Mouse (Mus musculus) liver, adult 2 months (tissue): ENCODE results near the gene Ctu1. TPM values are rescaled to one million over a fixed set of nuclear protein-coding genes. Genes with fewer than 3 reads are reported as not detected.
"Not testable (repeated sequence)": the region's sequence is repeated elsewhere in the genome, so short reads cannot be mapped to it uniquely, and the experiment has no call there.

Experiments
- DNase-seq: peaks from one replicate; pipeline ENCODE4 v3.0.0-alpha.2; 2011; ENCODE audit warnings: low read depth, low spot score; ENCODE audit errors: extremely low read depth
- H3K27ac ChIP-seq: fragments of 200-500 bp; replicated peaks from 2 replicates; pipeline ENCODE4 v1.5.1; 2012; ENCODE audit warnings: low read depth, mild to moderate bottlenecking, control low read depth, inconsistent platforms, low read length; ENCODE audit not compliant: insufficient read depth
- H3K27me3 ChIP-seq: fragments of 200-500 bp; 2 replicates; pipeline ENCODE4 v1.6.1; 2012; ENCODE audit warnings: mild to moderate bottlenecking, moderate library complexity, low read length, inconsistent platforms; ENCODE audit not compliant: control insufficient read depth, insufficient read depth
- H3K36me3 ChIP-seq: fragments of 200-500 bp; 2 replicates; pipeline ENCODE4 v1.6.1; 2012; ENCODE audit warnings: low read length, inconsistent platforms; ENCODE audit not compliant: control insufficient read depth, insufficient read depth
- H3K4me1 ChIP-seq: fragments of 200-500 bp; 2 replicates; pipeline ENCODE4 v1.6.1; 2011; ENCODE audit warnings: low read length; ENCODE audit not compliant: control insufficient read depth, insufficient read depth
- H3K4me3 ChIP-seq: fragments of 200-500 bp; 2 replicates; pipeline ENCODE4 v1.5.1; 2011; ENCODE audit warnings: low read depth, mild to moderate bottlenecking, control low read depth, low read length, moderate library complexity; ENCODE audit not compliant: insufficient read depth
- H3K79me2 ChIP-seq: fragments of 200-500 bp; 2 replicates; pipeline ENCODE4 v1.6.1; 2012; ENCODE audit warnings: inconsistent platforms, mild to moderate bottlenecking, low read length, moderate library complexity; ENCODE audit not compliant: control insufficient read depth, insufficient read depth
- H3K9ac ChIP-seq: fragments of 200-500 bp; 2 replicates; pipeline ENCODE4 v1.6.1; 2012; ENCODE audit warnings: low read depth, mild to moderate bottlenecking, control low read depth, inconsistent platforms, low read length
- CTCF ChIP-seq: fragments of 200-500 bp; IDR thresholded peaks from 2 replicates; pipeline ENCODE4 v1.5.1; 2011; ENCODE audit warnings: low read depth, low read length, control low read depth
- POLR2A ChIP-seq: fragments of 200-500 bp; IDR thresholded peaks from 2 replicates; pipeline ENCODE4 v1.6.1; 2011; ENCODE audit warnings: low read length, control low read depth; ENCODE audit not compliant: insufficient read depth; ENCODE audit errors: extremely low read depth
- WGBS: fragments of 180-500 bp; shearing (Covaris S2); methylation state at CpG from one replicate; pipeline ENCODE4 v1.1.7; 2018; 5-methylcytosine and 5-hydroxymethylcytosine counted together
- polyA plus RNA-seq: library from polyadenylated mRNA; depleted of rRNA; stranded (reverse); fragments of >200 nt; gene quantifications from 2 replicates; pipeline ENCODE4 v1.2.3, GENCODE M21; 2012
- total RNA-seq: library from RNA; depleted of rRNA; stranded (reverse); fragments of >200 nt; gene quantifications from 2 replicates; pipeline ENCODE4 v1.2.3, GENCODE M21; 2014

Ctu1 gene
- total and polyA plus RNA-seq, 2 experiments, result 2.4 to 5.8 TPM

DNA sequence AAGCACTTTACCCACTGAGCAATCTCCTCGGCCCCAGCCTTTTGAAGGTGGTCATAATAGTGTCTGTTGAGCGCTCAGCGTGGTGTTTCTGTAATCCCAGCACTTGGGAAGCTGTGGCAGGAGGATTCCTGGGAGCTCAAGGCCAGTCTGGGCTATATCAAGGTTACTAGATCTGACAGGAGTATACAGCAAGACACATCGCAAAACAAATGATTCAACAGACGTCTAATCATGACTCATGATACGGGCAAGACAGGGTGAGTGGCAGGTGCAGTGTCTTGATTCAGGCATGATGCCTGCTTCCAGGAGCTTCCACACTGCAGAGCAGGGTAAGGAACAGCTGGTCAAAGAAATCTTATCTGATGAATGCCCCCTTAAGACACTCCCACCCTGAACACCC is 19.1 kb upstream of the Ctu1 start:
- Histone ChIP-seq H3K27me3 (no peaks in the 10 kb centered on the region), H3K27ac (no peak overlapping the region), H3K9ac (no peak overlapping the region), H3K36me3 (no peaks in the 10 kb centered on the region), H3K4me3 (no peak overlapping the region), H3K4me1 (no peaks in the 10 kb centered on the region), H3K79me2 (no peaks in the 10 kb centered on the region)
- no peak for DNase-seq
- TF ChIP-seq CTCF (no peak), POLR2A (no peak)
- WGBS, result 82% methylated on average over 6 of the region's 6 CpGs

DNA sequence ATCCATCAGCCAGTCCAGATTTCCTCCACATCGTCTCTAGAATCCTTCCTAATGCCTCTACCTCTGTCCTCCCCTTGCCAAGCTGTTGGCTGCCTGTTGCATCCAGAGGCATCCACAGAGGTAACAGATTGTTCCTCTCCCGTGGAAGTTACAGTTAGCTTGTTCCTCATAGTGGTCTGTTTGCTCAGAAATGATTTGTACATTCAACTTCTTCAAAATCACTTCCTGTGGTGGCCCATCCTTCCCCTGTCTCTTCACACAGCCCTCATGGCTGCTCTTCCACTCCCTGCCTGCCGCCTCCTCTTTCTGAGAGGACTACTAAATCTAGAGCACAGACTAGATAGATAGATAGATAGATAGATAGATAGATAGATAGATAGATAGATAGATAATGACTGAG is 17.3 kb upstream of the Ctu1 start:
- Histone ChIP-seq H3K27me3 (no peaks in the 10 kb centered on the region), H3K27ac (no peak overlapping the region), H3K79me2 (no peaks in the 10 kb centered on the region), H3K9ac (no peak overlapping the region), H3K4me3 (no peak overlapping the region), H3K4me1 (no peaks in the 10 kb centered on the region), H3K36me3 (no peaks in the 10 kb centered on the region)
- WGBS, result 66% methylated on average over 3 of the region's 3 CpGs
- TF ChIP-seq CTCF (no peak), POLR2A (no peak)
- DNase-seq, result peak; percentile 15

DNA sequence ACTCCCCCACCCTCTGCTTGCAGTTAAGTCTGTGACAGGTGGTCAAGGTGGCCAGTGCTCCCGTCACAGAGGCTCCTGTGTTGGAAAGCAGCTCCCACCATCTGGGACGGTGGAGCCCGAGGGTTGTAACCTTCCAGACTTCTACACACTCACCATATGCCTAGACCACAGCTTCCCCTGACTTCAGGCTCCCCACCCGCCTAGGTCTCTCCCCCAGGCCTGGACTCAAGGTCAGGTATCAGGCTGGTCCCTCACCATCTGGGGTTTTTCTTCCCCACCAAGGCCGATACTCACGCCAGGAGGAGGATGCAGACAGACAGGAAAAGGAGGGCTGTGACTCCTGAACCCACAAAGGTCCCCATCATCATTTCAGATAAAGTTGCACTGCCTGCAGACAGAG is 15.6 kb upstream of the Ctu1 start:
- no peaks in the 10 kb centered on the region for H3K4me1 ChIP-seq
- TF ChIP-seq POLR2A, result no peak
- no peak for TF ChIP-seq CTCF
- no peaks in the 10 kb centered on the region for H3K79me2 ChIP-seq
- H3K27ac ChIP-seq, result no peak overlapping the region
- no peaks in the 10 kb centered on the region for H3K27me3 ChIP-seq
- no peak overlapping the region for H3K4me3 ChIP-seq
- no peaks in the 10 kb centered on the region for H3K36me3 ChIP-seq
- H3K9ac ChIP-seq, result no peak overlapping the region
- WGBS, result 52% methylated on average over 6 of the region's 6 CpGs
- DNase-seq, result no peak

DNA sequence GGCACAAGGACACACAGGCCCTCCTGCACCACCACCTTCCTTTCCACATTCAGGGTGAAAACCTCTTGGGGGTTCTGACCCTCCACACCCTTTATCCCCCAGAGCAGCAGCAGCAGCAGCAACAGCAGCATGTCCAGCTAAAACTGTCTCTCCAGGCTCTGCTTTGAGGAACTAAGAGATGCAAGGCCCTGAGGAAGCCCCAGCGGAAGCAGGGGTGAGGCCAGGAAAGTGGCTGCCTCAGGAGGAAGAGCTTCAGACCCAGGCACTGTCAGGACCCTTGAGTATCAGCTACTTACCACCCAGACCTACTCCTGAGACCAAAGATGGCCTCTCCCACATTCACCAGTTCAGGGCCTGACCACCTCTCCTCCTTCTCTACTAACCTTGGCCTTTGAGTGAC is 11.8 kb upstream of the Ctu1 start, which contains the start of gene Siglece:
Siglece (minus strand) TSS at position 160 of the 400 bp plus-strand sequence.
- Histone ChIP-seq H3K9ac (no peak within 1 kb of the TSS; the same call in 1 of the 2 replicates), H3K4me3 (peak within 1 kb of the TSS; percentile 24), H3K27me3 (no peaks in the 10 kb centered on the region), H3K36me3 (no peaks in the 10 kb centered on the region), H3K79me2 (no peaks in the 10 kb centered on the region), H3K4me1 (no peaks in the 10 kb centered on the region), H3K27ac (peak within 1 kb of the TSS; percentile 23)
- DNase-seq, result peak; percentile 10
- TF ChIP-seq POLR2A, result no peak
- no peak for TF ChIP-seq CTCF
- WGBS, result 79% methylated on average over 1 of the region's 1 CpGs

DNA sequence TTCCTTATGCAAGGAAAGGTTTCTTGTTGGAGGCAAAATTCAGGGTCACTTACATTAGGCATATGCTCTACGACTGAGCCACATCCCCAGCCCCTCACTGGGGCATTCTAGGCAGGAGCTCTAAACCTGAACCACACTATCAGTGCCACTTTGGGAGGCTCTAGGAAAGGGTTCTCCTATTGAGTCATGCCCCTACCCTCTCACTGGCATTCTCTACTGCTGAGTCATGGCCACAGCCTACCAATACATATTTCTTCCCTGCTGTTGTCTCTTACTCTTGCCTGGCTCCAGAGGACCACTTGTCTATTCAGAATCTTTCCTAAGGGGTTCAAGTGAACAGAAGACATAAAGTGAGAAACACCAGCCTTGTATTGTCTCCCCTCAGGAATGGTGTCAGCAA is 9.0 kb upstream of the Ctu1 start:
- TF ChIP-seq CTCF (no peak), POLR2A (no peak)
- DNase-seq, result no peak
- Histone ChIP-seq H3K4me1 (no peaks in the 10 kb centered on the region), H3K27ac (no peak overlapping the region), H3K27me3 (no peaks in the 10 kb centered on the region), H3K9ac (no peak overlapping the region), H3K79me2 (no peaks in the 10 kb centered on the region), H3K36me3 (no peaks in the 10 kb centered on the region), H3K4me3 (no peak overlapping the region)
- WGBS, result 83% methylated on average over 1 of the region's 1 CpGs

DNA sequence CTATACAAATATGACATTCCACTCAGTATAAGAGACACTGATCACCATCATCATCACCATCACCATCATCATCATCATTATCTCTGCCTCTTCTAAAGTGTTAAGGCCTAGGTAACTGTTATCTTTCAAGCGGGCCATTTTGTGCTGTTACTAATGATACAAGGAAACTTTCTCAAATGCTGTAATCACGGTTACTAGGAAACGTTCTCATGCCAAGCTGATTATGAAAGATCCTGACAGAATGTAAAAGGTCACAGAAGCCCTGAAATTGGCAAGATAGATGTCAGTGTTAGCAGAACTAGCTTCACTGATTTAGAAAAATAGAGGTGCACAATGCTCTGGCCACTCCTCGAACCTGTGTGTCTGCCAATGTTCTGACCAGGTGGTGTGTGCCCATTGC is 4.6 kb upstream of the Ctu1 start:
- not testable (repeated sequence) for H3K36me3 ChIP-seq, H3K79me2 ChIP-seq, H3K4me3 ChIP-seq, H3K27ac ChIP-seq, H3K9ac ChIP-seq, H3K27me3 ChIP-seq, H3K4me1 ChIP-seq
- WGBS, result 19% methylated on average over 4 of the region's 4 CpGs
- peak; percentile 61 for DNase-seq
